Mouse (Mus musculus): ENCODE measurements at regions not wholly inside any gene's neighbourhood (a gene's known extent, or its start where the extent isn't known, plus 50 kb on each side); places are given as distances from the start of the nearest gene placed in this dataset.
A peak's percentile ranks its signal among the peaks of the same experiment; 100 is the strongest.

DNA sequence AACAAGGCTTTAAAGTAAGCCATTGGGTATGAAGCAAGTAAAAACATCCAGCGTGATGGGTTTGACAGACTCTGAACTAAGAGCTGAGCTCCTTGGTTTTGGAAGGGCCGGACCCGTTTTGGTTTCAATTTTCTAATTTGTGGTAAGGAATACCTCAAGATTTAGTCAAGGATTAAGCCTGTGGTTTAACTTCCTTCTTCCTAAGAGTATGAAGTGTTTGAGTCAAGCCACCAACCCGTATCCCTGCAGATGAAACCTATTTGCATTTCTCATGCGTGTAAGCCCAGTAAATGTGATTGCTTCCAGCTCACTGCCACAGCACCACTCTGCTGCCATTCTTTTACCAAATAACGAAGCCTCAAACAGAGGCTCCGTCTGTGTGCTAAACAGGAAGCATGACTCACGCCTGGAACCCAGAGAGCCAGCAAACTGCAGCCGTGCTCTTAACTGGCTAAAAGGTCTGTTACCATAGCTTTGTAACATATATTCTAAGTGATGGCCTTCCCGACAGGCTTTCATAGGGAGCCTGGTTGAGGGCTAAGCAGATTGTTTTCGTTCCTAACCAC lies 149.7 kb downstream of the Etv1 start:
- peak; percentile 14 for DNase-seq

DNA sequence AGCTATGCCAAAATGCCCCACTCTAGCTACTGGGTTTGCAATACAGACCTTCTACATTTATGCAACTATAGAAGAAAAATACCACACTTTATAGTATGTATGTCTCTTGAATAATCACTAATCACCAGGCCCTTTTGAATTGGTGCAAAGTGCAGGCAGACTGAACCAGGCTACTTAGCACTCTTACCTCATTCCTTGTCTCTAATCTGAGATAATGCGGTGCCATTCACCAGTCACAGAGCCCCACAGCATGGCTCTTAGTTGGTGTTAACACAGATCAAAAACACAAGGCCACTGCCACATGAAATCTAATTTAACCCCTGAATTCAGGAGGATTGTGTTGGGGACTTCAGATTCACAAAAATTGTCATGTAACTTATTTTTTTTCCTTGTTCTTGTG lies 150.5 kb downstream of the Etv1 start:
- DNase-seq: no peak

DNA sequence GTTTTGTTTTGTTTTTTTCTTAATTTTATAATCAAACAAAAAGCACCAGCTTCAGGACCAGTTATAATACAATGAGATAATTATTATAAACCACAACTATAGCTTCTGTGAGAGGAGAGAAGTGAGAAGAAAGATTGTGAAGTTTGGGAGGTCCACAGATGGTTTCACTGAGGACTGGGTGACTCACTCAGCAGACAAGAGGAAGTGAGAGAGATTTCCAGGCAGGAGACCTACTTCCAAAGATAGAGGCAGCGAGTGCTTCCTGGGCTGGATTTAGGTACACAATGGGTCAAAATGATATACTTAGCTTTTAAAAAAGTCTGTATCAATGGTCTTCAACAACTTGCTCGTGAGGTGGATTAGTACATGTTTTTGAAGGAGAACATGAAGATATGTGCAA lies 152.6 kb downstream of the Etv1 start:
- no peak for DNase-seq

DNA sequence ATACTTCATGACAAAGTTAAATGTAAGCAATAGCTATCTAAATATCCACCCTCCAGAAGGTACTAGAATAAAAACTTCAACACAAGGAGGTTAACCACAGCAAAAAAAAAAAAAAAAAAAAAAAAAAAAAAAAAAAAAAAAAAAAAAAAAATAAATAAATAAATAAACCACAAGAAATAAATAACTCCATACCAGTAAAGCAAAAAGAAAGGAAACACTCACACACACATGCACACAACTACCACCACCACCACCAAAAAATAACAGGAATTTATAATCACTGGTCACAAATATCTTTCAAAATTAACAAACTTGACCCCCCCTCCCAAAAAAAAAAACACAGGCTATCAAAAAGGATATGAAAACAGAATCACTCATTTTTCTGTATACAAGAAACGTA lies 180.4 kb downstream of the Etv1 start:
- no peak for DNase-seq

DNA sequence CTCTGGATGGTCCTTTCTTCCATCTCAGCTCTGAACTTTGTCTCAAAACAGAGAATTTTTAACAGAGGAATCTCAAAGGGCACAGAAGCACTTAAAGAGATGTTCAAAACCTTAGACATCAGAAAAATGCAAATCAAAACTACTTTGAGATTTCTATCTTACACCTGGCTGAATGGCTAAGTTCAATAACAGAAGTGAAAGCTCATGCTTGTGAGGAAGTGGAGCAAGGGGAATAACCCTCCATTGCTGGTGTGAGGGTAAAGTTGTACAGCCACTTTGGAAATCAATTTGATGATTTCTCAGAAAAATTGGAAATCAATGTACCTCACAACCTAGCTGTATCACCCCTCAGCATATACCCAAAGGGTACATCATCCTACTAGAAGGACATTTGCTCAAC lies 183.1 kb downstream of the Etv1 start:
- no peak for DNase-seq

DNA sequence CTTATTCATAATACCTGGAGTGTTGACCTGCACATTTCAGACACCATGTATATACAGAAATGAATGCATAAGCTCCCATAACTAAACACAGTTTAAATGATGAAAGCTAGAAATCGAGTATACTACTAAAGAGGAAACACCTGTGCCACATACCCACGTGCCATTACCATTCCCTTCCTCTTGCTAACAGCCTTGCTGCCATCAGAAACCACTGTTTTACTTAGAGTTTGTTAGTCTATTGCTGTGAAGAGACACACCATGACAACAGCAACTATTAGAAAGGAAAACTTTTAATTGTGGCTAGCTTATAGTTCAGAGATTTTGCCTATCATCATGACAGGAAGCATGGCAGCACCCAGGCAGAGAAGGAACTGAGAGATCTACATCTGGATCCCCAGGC lies 191.2 kb downstream of the Etv1 start:
- DNase-seq: no peak

DNA sequence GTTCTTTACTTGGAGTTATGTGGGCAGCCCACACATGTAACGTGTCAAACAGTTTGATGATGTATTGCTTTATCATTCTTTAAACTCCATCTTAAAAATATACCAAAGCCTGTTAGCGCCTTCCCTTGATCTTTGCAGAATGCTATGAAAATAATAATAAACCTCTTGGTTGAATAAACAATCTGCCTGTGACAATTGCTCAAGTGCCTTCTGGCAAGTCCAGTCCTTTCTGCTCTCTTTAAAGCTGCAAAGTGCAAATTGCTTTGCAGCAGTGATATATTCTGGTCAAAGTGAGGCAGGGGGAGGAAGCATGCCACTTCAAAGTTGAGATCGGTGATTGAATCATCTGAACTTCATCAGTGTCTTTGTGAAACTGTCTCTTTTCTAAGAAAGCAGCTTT lies 193.0 kb downstream of the Etv1 start:
- DNase-seq: no peak

DNA sequence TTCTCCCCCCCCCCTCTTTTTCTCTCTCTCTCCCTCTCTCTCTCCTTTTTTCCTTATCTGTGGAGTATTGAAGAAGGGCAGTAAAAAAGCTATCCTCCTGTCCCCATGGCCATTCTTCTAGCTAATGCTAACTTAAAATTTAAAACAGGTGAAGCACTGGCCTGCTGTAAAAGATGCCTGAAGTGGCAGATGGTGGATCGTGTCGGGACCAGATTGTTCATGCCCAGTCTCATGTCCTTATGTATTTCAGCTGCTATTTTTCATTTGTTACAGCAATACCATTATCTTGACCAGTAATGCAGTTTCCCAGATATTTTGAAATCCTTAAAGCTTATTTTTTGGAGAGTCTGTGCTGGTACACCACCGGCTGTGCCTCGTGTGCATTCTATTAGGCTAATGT lies 196.3 kb downstream of the Etv1 start:
- no peak for DNase-seq

DNA sequence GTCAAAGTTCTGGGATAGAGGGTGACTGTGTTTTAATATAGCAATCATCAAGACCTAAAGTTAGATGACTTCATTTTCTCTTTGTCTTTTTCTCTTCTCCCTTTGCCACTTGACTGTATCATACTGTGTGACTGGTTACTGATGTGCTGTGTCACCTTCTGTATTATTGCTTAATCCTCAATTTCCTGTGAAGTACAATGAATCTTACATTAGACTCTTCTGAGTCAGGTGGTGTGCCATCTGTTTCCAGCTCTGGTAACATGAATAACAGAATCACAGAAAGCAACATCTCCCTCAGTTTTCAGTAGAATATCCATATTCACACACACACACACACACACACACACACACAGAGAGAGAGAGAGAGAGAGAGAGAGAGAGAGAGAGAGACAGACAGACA lies 203.2 kb downstream of the Etv1 start:
- DNase-seq: no peak

DNA sequence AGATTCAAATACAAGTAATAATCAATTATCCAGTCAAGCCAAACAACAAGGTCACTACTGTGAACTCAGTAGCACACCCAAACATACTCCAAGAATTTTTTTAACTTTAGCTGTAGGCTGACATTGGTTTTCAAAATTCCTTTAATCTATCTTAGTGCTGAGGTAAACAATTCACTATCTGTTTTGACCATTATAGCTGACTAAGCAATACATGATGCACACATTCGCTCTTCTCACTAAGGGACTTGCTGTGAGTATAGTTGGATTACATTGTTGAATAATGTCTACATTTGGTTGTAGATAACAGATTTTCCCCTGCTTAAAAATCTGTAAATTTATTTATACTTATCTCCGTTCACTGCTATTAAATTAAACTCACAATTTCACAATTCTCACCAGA lies 206.7 kb downstream of the Etv1 start:
- DNase-seq: no peak

DNA sequence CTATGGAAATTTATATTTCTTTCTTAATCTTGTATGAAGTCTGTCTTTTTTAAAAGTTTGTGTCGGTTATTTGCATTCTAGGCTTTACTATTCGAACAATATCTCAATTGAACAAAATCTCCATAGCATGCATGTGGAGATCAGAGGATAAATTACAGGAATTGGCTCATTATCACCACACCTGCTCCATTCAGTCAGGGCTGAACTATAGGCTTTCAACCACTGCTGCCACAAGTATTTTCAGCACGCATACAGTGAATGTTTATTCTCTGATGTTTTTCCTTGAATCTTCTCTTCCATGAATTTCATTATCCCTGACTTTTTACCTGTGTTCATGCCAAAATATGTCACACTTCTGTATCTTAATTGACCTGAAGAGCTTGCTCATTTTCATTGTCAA lies 207.2 kb downstream of the Etv1 start:
- no peak for DNase-seq

DNA sequence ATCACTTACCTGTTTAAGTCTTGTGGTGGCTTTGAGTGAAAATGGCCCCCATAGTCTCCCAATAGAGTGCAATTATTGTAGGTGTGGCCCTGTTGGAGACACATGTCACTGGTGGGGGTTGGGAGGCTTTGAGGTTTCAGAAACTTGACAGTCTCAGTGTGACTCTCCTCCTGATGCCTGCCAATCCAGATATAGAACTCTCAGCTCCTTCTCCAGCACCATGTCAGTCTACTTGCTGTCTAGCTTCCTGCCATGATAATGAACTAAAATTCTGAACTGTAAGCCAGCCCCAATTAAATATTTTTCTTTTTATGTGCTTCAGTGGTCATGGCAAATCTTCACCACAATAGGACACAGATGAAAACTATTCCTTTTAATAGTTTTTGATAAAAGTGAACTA lies 208.1 kb downstream of the Etv1 start:
- no peak for DNase-seq

DNA sequence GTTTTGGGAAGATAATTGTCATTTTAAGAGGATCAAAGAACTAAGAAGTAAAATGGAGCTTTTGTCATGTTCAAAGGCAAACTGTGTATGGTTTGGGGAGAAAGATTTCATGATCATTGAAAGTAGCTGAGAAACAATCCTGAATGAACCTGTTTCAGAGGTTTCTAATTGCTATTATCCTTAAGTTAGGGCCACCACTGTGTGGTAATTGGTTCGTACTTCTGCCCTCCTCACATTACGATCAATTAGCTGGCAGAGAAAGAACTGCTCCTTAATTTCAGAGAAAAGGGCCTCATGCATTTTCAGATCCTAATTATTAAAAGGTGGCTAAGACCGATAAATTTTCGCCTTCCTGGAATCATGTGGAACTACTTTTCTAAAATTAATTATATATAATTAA lies 208.6 kb downstream of the Etv1 start:
- no peak for DNase-seq

DNA sequence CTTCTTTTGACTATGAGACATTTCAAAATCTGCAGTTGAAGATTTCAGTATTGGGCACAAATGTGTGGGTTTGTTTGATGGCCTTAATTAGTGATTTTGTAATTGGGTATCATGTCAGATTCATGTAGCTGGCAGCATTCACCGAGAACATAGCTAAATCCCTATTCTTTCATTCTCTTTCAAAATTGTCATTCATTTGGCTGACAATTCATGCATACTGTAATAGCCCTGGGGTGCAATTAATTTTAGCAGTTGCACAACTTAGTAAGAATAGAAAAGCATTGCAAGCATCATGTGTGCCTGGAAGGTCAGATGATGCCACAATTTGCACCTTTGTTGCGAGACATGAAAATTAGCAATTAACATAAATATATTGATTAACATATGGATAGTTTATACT lies 248.0 kb downstream of the Etv1 start:
- DNase-seq: no peak

DNA sequence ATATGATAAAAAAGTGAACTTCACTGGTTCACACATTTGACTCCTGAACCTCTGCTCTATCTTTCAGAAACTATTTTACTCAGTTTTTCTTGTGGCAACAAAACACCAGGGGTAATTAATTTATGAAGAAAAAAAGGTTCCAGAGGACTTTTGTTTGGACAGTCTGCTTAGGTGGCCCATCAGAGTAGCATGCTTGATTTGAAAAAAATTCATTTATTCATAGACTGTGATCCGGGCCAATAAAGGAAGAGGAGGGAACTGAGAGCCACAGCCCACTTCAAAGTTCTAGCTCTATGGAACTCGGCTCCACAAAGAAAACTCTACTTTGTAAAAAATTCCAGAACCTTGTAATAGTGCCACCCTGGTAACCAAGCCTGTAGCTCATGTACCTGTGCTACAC lies 248.8 kb downstream of the Etv1 start:
- no peak for DNase-seq

DNA sequence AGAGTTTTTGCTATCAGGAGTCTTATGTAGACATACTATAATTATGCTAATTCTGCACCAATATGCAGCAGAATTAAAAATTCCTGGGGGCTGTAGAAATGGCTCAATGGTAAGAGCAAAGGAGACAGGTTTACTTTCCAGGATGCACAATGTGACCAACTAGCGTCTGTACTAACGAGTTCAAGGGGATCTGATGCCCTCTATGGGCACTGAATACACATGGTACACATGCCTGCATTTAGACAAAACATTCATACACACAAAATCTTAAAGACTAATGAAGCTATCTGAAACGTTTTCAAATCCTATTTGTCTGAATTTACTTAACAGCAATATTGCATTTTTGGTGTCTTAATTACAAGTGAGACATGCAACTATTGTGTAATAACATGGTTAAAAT lies 254.8 kb downstream of the Etv1 start:
- no peak for DNase-seq

DNA sequence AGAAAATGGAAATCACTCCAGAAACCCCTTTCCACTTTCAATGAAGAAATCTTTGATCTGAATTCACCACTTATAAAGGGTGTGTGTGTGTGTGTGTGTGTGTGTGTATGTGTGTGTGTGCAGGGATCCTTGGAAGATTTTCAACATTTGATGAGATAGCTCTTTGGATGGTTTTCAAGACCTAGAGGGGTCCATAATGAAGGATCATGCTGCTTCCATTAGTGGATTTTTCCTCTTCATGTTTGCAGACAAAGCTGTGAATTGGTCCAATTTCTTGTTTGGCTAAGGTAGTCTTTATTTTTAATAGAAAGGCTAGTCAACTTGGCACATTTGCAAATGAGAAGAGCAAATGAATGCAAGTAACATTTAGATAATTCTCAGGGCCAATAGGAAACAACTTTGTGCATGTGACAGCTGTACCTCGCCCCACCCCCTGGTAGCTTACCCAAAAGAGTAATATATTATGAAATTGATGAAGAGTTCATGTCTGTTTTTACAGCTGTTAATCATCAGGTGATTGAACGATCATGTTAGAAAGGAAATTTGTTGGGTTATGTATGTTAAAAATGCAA lies 257.4 kb downstream of the Etv1 start:
- no peak for DNase-seq

DNA sequence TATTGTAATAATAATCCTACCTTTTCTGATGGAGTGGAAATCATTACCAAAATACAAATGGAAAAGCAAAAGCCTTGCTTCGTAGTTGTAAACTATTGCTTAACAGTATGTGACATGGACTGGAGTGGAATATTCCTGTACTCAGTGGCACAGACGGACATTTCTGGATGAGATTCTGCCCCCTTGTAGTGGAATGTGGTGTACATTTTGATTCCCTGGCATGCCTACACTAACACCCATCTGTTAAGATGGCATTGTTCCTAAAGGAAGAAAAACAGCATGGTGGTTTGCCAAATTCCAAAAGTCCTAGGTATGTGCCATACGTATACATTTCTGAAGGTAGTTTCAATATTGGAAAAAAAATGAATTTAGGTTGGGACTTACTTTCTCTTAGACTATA lies 258.9 kb downstream of the Etv1 start:
- DNase-seq: no peak

DNA sequence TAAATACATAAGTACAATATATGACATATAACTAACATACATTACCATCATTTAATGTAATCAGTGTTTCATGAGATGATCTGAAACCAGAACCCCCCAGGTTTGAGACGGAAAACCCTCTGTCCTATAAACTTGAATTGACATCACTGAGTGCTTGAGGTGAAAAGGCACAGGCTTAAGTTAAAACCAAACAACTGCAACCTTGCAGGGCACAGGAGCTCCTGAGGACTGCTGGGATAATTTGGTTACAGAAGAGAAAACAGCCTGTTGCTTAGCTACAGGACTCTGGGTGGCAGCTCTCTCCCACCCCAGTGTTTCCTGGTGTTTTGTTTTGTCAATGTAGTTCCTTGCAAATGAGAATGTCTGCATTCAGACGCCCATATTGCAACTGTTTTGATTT lies 259.5 kb downstream of the Etv1 start:
- no peak for DNase-seq

DNA sequence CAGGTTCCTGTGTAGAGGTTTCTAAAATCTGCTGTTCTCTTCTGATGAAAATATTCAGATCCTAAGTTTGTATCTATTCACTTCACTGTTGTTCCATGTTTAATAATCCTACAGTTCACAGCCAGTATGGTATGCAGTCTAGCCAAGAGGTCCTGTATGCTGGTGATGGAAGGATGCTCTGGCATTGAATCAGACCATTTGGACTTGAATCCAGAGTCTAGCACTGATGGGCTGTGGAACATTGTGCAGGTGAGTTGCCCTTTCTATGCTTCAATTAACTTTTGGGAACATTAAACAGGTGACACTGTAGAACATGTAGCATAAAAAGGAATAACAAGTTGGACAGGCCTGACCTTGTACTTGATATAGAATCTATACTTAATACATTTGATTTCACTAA lies 267.9 kb downstream of the Etv1 start:
- DNase-seq: no peak

DNA sequence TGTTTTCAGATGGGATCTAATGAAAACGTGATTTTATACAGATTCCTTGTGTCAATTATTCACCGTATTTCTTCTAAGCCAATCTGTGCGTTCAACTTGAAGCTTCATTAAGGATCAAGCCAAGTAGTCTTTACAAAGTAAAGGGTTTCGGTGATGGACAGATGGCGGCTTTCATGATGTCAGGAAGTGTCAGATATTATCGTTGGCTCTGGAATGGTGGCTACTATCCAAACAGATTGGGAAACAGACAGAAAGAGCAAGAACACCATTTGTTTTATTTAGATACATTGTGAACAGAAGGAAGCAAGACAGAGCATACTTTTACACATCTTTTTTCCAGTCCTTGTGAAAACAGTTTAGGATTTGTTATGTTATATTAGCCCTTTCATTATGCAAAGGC lies 269.3 kb downstream of the Etv1 start:
- DNase-seq: no peak

DNA sequence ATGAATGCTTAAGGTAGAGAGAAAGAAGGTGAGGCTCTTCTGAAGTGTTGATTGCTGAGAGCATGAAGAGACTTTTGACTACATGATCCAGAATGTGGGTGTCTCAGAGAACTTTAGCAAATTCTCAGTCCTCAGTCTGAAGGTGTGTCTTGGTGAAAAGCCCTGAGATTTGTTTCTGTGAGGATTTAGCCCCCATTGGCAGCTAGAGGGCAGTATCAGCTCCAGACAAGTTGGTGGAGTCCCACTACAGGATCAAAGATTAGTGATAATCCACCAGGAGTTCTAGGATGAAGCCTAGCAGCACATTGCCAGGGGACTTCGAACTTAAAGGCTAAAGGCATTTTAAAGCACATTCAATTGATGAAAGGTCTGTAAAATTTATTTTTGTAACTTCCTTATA lies 269.8 kb downstream of the Etv1 start:
- no peak for DNase-seq

DNA sequence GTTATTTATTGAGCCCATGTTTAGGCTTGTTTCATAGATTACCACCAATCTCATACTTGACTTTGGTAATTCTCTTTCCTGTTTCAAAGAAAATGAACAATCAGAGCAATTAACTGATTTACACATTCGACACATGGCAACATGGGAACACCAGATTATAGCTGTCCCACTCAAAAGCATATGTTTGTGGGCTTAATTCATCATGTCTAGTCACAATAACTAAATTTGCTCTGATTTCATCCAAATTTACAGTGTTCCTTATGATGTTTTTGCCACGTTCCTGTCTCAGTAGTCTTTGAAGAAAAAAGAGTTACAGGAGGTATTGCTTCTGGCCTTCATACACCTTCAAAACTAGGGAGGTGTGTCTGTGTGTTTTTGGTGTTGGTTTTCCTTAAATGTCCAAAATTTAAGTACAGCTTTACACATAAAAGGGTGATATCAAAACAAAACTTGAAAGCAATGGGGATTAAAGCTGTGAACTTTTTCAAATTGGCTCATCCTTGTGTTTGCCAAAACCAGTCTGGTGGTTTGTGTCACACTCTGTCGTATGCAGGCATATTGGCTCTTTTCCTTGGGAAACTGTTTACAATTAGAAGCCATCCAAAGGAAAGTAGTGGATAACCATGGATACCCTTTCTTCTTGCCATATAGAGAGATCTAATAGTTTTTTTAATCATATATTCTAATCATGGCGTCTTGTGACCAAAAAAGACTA lies 291.3 kb downstream of the Etv1 start:
- no peak for DNase-seq

DNA sequence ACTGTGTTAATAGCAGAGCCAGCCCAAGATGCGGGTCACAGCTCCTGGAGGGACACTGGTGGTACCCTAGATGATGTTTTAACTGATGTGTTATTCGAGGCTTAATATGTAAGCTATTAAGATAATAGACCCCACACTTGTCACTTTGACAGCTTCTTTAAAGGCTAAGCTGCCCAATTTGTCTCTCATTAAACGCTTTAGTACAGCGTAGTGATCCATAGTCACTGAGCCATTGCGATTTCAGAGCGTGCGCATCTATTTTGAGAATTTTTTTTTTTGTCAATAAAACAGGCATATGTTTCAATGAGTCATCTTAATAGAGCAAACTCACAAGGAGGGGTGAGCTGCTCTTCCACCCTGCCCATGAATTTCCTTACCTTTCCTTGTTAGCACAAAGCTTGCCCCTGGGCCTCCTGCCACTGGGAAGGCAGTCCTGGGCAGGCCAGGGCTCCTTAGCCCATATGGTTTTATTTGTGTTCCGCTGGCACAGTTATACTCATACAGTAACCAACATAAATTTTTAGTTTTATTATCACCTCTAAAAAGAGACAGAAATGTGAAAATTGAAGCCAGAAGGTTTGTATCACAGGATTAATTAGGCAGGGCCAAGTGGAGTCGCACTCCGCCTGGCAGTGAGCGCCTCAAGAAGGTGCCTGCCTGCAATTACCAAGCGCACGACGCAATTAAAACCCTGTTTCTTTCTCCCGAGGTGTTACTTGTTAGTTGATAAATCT lies 294.3 kb downstream of the Etv1 start:
- no peak for DNase-seq

All from gastrocnemius, postnatal 25 days (tissue).